Mouse (Mus musculus) kidney, postnatal 25 days (tissue): ENCODE data around the gene Cnbp.

ENCODE experiments used
- DNase-seq, 2 experiments: peaks; one replicate each; pipeline ENCODE4 v3.0.0; 2021; ENCODE audit warnings: mixed read lengths in 2 of 2

Gene Cnbp

DNA sequence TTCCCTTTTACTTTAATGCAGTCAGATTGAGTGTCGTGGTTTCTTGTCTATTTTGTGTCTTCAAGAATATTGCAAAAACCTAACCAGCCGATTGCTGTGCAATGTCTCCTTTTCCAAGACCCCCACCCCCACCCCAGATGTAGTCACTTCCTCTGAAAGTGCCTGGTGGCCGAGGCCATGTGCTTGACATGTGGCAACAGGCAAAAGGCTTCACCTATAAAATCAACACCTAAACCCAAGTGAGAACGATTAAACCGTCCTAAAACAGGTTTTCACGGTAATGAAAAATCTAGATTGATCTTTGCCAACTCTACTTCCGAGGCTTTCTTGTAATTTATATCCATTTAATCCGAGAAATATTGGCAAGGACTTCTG is 1.1 kb downstream of the Cnbp start:
- peak in 1 of 2 experiments; percentile 38 for DNase-seq

DNA sequence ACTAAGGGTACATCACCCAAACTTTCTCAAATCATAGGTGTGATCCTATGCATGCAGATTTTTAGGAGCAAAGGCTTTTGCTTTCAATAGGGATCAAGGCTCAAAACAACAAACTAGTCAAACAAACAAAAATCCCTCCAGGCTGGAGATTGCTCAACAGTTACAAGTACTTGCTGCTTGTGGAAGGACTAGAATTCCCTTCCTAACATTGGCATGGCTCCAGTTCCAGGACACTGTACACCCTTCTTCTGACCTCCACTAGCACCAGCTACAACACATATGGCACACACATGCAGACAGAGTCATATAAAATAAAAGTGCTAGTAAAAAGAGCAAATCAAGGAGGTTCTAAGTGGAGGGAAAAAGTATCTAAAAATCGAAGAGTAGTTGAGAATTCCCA is 4.1 kb downstream of the Cnbp start:
- peak; percentile 25 to 26 for DNase-seq

DNA sequence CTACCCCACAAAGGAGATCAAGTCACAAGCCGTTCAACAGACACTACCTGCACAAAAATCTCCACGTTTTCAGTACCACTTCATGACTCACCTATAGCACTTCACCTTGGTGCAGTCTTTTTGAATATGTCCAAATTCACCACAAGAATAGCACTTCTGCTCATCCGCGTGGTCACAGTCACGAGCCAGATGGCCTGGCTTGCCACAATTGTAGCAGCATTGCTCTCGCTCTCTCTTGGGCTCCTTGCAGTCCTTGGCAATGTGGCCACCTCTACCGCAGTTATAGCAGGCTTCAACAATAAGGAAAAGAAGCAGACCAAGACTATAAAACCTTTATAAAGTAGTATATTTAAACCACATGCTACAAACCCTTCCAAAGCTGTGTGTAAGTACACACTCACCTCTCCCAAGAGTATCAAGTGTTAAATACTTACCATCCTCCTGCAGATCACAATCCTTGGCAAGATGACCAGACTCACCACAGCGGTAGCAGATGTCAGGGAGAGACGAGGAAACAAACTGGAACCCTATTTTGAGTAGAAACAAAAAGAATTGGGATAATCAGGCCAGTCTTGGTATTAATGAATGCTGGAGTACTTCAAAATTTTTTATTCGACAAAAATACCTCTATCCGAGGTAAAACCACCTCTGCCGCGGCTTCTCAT is 5.7 kb downstream of the Cnbp start:
- DNase-seq = no peak

DNA sequence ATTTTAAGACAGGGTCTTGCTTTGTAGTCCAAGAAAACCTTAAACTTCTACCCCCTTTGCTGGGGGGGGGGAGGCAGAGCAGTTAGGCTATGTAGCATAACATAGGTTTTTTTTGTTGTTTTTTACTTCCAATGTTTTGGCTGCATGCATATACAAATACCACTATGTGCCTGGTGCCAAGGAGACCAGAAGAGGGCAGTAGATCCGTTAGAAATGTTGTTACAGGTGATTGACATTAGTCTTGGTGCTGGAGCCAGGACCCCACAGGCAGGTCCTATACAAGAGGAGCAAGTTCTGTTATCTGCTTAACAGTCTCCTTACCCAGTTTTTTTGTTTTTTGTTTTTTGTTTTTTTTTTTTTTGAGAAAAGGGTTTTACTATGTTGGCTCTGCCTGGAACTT is 8.7 kb downstream of the Cnbp start:
- DNase-seq = peak in 1 of 2 experiments; percentile 36

DNA sequence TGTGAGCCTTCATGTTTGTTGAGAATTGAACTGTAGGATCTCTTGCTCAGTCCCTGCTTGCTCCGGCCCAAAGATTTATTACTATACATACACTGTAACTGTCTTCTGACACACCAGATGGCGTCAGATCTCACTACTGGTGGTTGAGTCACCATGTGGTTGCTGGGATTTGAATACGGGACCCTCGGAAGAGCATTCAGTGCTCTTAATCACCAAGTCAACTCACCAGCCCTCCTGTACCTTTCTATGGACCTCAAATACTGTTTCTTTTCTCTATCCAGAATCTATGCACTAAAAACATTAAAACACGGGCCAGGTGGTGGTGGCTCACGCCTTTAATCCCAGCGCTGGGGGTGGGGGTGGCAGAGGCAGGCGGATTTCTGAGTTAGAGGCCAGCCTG is 9.3 kb downstream of the Cnbp start:
- DNase-seq = no peak

DNA sequence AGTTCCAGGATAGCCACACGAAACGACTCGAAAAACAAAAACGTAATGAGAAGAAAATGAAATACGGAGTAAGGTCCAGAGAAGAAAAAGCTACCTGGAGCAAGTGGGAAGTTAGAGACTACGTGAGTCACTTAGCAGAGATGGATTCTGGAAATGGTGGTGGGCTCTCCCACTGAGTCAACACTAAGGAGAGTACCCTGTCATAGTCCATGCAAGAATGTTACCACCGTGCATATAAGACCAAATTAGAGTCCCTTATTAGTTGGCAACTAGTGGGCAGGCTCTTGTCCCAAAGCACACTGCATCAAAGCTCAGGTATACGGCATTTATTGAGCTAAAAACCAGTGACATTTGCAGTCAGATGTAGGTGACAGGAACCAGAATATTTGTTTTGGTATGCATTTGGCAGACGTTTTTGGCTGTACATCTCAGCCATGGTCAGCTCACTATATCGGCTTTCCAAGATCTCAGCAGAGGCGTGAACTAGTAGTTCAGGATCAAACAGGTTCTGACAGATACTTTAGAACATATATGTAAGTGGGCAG is 11.0 kb downstream of the Cnbp start:
- no peak for DNase-seq

DNA sequence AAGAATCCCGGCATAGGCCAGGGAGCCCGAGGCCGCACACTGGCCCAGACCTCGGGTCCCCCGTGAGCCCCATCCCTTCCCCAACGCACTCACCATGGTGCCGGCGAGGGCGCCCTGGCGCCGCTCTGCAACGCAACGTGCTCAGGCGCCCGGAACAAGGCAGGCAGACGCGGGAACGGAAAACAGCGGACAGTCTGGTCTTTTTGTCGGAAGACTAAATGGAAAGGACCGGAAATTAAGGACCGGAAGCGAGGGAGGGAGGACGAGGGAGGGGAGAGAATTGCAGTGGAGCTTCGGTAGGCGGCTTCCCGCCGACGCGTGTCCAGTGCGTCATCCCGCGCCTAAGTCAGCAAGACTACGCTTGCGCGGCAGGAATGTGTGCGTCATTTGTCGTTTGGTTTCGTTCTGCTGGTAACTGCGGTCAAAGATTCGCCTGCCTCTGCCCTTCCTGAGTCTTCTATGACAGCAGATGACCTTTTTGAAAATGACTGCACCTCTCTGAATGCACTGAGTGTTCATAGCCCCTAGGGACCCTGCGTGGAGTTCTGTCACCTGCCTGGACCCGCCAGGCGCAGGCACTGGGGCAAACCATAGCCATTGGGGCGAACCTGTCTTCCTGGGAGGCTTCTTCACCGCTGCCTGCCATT is 12.2 kb downstream of the Cnbp start, which contains the start of gene Isy1:
Gene Isy1, minus strand, starts transcription at position 248 of the 647 bp plus-strand sequence.
- DNase-seq = peak; percentile 96 to 98

DNA sequence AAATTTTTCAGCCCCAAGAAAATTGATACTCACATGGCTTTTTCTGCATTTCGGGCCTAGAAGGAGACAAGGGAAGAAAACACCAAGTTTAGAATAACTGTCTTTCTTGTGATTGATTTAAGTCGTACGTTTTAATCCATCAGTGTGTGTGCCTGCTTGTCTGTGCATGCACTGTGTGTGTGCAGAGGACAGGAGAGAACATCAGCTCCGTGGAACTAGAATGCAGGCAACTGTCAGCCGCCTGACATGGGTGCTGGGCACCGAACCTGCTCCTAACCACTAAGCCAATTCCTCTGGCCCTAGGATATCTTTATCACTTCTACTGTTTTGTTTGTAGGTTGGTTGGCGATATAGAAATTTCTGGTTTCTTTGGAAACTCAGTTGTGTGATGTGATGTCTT is 15.2 kb downstream of the Cnbp start, which contains the start of gene Gm45140:
Gene Gm45140, minus strand, starts transcription at position 101 of the 400 bp plus-strand sequence.
- DNase-seq = no peak

DNA sequence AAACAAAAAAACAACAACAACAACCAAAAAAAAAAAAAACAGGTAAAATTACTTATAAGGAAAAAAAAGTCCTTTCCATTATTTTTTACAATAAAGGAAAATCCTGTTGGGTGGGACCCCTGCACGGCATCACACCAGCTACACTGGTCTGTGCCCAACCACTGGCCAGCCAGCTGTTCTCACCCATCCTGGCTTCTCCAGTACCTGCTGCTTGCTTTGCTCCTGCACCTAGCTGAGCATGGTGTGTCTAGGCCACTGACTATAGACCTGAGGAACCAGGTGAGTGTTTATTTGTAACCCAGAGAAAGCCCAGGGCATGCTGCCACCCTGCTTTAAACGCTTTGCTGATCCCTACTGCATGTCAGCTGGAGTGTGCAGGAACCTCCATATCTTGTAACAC is 30.5 kb downstream of the Cnbp start:
- no peak for DNase-seq

DNA sequence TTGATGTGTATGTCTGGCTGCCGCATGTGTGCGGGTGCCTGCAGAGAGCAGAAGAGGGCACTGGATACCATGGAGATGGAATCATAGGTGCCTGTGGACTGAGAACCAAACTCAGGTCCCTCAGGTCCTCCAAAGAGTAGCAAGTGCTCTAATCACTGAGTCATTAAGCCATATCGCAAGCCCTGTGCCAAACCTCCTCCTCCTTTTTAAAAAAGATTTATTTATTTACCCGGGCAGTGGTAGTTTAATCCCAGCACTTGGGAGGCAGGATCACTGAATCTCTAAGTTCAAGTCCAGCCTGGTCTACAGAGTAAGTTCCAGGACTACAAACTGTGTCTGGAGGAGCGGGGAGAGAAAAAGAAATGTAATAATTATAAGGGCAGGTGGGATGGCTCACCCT is 36.4 kb downstream of the Cnbp start:
- DNase-seq = no peak

DNA sequence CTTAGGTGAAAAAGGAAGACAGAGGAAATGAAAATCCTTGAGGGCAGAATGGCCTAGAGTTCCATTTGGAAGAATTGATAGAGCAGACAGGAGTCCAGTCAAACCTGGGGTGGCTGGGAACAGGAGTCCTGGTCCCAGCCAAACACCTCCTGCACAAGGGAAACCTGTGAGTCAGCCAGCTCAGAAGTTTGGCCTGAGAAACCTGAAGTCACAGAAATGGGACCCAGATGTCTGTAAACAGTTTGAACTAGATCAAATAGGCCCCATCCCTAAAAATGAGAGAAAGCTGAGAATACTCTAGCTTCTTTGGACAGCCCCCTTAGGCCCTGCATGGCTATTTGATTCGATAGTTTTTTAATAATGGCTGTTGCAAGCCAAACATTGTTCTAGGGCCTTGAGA is 38.2 kb downstream of the Cnbp start:
- DNase-seq = no peak

DNA sequence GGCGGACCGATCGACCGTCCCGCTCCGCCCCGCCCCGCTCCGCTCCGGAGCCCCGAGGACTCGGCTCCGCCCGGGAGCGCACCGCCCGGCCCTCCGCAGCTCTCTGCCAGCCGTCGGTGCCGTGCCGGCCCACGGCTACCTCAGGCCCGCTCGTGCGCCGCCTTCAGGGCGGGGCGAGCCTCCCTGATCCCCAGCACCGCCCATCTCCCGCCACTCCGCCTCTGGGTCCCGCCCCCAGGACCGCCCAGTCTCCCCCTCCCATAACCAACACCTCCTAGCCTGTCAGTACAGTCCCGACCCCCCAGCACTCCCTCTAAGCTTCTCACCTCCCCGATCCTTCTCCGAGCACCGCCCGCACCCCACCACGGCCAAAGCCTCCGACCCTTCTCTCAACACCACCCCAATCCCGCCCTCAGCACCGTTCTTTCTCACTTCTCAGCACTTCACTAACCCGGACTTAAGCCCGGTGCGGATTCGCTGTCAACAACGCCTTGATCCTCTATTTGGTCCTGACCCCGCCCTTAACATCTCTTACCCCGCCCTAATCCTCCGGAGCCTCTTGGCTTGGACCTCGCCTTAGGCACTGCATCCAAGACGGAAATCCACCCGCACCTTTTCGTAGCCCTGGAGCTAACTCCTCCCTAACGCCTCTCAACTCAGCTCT is 39.1 kb downstream of the Cnbp start, which contains the start of gene Rab43:
Gene Rab43, minus strand, starts transcription at position 490 of the 664 bp plus-strand sequence.
- peak; percentile 96 to 97 for DNase-seq

DNA sequence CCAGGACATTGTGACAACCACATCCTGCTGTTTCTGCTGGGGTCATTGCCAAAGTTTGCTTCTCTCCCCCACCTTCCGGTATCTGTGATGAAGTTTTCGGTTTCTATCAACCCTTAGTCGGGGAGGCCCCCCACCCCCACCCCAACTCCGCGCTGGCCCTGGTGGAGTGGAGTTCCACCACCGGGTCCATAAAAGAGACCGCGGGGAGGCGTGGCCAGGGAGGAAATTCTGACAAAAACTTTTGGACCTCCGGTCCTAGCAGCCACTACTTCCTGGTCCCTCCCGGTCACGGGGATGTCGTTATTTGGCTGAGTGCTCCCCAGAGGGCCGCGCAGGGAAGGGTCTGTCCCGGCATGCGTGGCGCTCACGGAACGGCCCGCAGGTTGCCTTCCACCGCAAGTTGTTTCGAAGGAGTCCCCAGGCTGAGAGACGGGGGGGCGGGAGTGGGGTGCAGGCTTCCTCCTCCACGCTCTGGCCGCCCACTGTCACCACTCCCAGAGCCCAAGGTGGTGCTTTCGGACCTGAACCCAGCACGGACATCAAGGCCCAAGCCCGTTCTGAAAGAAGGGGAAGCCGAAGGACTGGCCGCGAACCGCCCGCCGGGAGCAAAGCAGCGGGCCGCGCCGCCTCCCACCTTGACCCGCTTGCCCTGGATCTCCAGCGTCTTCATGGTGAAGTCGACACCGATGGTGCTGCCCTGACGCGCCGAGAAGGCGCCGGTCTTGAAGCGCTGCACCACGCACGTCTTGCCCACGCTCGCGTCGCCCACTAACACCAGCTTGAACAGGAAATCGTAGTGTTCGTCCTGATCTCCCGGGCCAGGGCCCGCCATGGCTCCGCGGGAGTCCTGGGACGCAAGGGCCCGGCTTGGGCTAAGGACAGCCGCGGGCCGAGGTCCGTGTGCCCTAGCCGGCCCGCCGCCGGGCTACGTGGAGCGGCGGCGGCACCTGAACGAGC is 39.9 kb downstream of the Cnbp start:
- peak; percentile 84 to 92 for DNase-seq

DNA sequence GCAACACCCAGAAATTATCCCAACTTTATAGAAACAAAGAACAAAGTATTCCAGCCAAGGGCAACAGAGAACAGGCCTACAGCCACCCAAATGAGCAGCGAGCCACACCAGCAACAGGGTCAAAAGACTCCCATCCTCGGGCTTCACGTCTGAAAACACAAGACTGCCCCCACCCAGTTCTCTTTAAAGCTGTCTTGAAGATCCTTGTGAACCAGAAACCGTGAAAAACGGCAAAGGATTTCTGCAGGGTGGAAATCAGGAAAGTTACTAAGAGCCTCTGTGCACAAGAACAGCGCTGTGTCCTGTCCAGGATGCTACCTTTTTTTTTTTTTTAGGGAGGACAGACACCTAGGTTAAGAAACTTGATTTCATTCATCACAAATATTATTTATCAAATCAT is 40.6 kb downstream of the Cnbp start:
- DNase-seq = no peak

DNA sequence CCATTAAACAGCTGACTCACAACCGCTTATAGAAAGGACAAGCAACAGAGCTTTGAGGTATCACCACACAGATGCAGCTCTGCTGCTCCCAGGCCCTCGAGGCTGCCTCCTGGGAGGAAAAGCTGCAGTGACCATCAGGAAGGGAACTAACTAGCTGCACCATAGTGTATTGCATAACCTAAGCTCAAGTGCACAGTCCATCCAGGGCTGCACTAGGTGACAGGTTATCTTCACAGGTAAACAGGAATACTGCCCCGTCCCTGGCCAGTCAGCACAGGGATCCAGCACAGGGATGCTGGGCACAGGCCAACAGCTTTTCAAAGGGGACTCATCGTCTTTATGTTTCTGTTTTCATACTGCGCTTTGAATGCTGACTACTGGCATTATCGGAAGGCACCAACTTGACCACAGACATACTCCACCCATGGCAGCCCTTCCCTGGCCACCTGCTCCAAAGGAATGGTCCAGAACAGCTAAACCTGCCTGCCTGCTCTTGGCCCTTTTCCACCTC is 41.2 kb downstream of the Cnbp start:
- DNase-seq = peak in 1 of 2 experiments; percentile 73

DNA sequence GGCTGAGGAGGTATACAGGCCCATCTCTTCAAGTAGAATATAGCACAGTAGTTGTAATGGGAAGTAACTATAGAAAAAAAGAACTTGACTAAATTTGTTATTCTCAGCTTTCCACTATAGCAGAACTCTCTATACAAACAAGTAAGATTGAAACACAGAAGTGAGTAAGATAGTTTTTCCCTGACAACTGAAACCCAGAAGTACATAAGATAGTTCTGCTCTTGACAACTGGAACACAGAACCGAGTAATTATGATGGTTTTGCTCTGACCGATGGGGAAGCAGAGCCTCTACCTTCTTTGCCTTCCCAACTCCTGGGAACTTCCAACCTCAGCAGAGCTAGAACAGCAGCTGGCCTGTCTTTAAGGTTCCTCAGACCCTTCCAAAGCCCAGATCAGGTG is 41.8 kb downstream of the Cnbp start:
- DNase-seq = no peak

DNA sequence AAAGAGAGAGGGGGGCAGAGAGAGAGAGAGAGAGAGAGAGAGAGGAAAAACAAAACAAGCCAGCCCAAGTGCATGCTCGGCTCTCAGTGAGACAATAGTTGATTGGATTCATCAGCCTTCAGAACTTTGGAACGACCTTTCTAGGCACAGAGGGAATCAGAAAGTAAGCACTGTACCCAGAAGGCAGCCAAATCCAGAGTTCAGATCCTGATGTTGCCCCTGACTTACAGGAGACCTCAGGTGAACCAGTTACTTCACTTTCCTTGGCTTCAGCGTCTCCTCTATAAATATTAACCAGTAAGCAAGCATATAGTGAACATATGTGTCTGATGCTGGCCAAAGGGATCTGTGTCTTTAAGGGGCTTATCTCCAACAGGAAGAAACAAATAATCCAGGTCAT is 42.4 kb downstream of the Cnbp start:
- peak in 1 of 2 experiments; percentile 50 for DNase-seq

DNA sequence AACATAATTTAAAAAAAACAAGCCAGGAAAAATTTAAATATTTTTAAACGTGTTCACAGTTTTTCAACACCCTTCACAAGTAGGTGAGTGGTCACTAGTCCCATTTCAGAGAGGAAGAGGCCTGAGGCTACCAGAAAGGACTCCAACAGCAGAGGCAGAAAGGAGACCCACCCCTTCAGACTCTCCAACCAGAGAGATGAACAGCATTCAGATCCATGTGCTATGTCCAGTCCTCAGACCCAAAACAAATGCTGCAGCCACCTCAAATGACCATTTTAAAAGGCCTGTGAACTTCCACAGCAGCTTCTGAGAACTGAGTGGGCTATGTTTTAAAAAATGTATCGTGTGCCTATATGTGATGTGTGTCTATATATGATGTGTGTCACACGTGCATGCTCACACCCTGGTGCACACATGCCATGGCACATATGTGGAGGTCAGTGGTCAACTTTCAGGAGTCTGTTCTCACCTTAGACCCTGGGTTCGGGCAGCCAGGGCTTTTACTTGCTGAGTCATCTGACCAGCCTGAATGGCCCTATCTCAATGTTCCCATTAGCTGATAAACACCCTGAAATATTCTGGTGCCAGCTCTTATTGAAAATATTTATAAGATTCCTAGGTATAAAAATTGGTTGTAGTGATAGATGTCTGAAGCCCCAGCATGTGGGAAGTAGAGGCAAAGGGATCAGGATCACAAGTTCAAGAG is 43.0 kb downstream of the Cnbp start:
- no peak for DNase-seq

DNA sequence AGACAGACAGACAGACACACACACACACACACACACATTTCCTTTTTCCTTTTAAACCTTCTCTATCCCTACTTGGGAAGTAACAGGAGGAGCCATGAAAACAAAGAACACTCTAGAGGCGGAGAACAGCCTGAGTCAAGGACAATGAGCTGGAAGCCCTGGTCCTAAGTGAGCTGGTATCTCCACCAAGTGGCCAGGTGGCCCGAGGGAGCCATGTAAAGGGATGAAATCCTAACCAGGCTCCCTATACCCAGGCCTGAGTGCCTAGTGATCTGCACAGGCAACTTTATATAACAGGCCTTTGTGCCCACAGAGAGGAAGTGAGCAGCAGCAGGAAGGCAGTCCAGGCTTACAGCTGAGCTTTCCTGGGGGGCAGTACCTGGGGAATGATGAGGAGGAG is 44.0 kb downstream of the Cnbp start:
- DNase-seq = no peak

DNA sequence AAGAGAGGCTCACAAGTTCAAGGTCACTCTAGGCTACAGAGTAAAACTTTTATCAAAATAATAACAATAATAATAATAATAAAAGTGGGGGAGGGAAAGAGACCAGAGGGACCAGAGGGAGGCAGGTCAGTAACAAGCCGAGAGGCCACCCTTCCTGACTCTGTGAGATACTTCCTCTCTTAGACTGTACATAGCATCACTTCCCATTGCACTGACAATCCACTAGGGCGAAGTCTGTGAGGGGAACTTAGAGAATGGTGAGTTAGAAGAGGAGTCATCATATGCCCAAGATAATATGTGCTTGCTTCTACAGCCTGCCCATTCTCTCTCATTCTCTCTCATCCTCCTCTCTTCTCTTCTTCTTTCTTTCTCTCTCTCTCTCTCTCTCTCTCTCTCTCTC is 44.9 kb downstream of the Cnbp start:
- no peak for DNase-seq

DNA sequence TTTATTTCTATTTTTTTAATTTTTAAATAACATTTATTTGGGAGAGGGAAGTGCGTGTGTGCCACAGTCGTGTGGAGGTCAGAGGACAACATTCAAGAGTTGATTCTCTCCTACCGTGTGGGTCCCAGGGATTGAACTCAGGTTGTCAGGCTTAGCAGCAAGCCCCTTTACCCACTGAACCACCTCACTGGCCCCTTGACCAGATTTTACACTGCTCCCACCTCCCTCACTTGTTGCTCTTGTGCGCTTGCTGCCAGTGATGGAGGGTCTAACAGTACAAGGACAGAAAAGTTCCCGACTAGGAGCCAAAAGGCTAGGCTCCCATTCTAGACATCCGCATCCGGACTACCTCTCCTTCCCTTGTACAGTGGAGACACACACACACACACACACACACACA is 45.5 kb downstream of the Cnbp start:
- no peak for DNase-seq

DNA sequence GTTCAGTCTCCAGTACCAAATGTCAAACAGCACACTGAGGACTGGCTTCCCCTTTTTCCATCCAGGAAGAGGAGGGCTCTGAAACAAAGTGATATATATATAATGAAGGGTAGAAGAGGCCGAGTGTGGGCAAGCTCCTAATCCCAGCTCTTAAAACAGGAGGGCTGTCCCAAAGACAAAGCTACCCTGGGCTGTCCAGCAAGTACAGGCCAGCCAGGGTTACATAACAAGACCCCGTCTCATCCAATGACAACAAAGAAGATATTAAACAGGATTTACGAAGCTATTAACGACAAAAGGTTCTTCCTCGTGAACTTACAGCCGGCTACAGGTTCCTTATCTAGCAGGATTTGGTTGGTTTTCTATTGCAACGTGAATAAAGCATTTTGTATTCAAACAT is 46.0 kb downstream of the Cnbp start:
- DNase-seq = no peak
